Mouse (Mus musculus): ENCODE results near the gene Psmg3.
A peak's percentile ranks its signal among the peaks of the same experiment; 100 is the strongest.

- TF ChIP-seq CTCF (IDR thresholded peaks at IDR 0.05; ENCODE audit: borderline replicate concordance, insufficient read depth, low read depth, low read length) (peak; percentile 6; the same call in 1 of the 2 replicates), POLR2A (IDR thresholded peaks at IDR 0.05; ENCODE audit: borderline replicate concordance, insufficient read depth, low read length) (no peak)
These were observed 37.2 kb downstream of the Psmg3 start for GRCm38 (mm10) chr5:139789466-139789865.

All from cerebellum, adult 2 months (tissue).